Mouse (Mus musculus) megakaryocyte, adult 5-6 weeks (primary cell): ENCODE results near the gene Taf3. TPM values are rescaled to one million over a fixed set of nuclear protein-coding genes. Genes with fewer than 3 reads are reported as not detected.
A peak's percentile ranks its signal among the peaks of the same experiment; 100 is the strongest.

Source experiments
- ATAC-seq: 2 replicates; pipeline ENCODE4 v1.8.0; 2016; ENCODE audit warnings: mild to moderate bottlenecking, inconsistent platforms; ENCODE audit not compliant: poor library complexity, severe bottlenecking
- total RNA-seq, 2 experiments: library from RNA; stranded (forward) in 1 of 2; stranded (reverse) in 1 of 2; fragments of 153-499, 151-499 nt in 1 of 2; fragments of 221-1000, 200-1000 nt in 1 of 2; gene quantifications; 2 replicates each; pipeline versions ENCODE4 v1.2.3 to v1.2.4; 2015 to 2017

The Taf3 gene
- total RNA-seq, 2 experiments from 2014 or later, result 8.7 to 12.5 TPM

GRCm38 (mm10) chr2:10014951-10015635, 33.3 kb downstream of the Taf3 start:
- no peak for ATAC-seq

DNA sequence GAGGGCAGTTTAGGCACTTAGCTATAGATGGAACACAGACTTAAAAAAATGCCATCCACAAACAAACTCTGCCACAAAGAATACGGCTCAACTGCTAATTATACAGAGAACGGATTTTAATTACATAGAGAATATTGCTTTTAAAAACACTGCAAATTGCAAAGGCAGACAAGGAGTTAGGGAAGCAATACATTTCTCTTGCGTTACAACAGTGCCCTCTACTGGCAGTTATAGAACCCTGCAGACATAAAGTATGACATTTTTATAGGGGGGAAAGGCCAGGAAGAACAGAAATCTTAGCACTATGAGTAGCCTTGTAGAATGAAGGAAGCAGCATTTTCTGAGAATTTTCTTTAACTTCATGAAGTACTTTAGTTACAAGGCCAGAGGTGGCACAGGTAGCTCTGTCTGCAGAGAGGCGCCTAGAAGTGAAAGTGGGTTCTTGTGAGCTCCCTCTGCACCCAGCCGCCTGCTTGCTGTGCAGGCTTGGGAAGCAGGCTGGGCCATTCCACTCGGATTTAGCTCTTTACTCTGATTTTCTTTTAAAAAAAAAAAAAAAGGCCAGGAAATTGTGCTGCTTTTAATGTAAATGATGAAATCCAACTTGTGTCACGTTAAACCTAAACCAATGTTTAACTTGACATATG, 38.0 kb downstream of the Taf3 start:
- ATAC-seq, result peak; percentile 86

DNA sequence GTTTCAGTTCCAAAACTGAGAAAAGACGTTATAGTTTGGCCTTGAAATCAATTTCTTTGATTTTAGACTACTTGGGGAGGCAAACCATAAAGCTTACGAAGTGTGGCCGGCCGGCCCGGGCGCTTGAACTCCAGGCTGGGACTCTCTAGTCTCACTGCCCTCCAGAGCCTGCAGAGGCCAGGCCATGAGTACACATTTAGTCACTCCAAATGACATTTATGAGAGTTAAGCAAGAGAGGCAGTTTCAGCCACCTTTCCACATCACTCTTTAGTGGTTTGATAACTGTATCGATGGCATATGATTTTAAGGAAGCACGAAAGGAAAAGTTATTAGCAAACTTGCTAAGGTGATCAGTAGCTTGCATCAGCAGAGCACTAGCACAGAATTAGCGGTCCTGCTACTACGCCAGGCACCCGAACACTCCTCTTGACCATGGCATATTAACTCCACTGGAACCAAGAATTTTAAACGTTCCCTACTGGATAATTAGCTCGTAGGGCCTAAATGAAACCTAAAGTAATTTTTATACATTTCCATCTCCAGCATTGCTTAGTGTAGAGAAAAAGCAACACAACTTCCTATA, 38.6 kb downstream of the Taf3 start:
- ATAC-seq, result peak; percentile 25; the same call in 1 of the 2 replicates

DNA sequence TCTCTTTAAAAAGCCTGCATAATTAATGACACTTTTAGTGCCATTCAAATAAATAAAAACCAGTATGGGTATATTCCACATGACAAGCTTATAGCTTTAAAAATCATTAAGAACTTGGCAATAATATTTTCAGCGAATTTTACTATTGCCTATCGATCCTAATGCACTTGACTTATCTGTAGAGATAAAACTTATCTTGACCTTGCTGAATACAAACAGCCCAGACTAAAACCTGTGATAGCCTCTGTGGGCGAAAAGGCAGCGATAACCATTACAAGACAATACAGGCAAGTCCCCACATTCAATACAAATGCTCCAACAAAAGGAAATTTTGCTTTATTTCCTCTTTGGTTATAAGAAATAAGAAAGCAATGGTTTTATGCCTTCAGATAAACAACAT, 39.8 kb downstream of the Taf3 start:
- ATAC-seq, result no peak

GRCm38 (mm10) chr2:10004960-10005621, 43.3 kb downstream of the Taf3 start:
- peak; percentile 76 for ATAC-seq

- no peak for ATAC-seq
These were observed 45.0 kb downstream of the Taf3 start for GRCm38 (mm10) chr2:10003358-10003757.

DNA sequence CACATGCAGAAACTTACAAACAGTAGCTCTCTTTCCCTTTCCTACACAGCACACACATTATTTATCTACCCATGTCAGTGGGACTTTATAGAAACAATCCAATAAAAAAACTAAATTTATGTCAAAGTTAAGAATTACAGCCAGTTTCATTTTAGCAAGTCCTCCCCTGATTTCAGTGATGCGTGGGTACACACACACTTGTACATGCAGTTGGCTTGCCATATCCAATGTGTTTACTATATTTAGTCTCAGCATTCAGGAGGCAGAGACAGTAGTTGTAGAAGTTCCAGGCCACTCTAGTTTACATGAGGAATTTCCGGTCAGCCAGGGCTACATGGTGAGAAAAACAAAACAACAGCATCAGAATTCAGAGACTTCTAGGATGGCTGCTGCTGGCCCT, 46.8 kb downstream of the Taf3 start:
- no peak for ATAC-seq

DNA sequence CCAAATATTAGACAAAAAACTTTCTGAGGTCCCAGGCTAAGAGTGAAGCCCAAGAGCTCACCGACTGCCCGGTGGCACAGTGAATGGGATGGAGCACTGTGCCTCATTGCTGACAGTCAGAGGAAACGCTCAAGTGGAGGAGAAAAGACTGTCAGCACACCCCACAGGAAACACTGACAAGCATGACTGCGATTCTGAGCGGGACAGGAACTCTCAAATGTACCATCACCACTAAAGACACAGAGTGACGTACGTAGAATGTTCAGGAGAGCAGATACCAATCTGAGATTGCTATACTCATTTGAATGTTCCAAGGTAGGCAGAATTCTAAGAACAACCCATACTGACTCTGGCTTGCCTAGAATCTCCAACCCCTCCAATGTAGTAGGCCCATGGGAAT, 50.9 kb downstream of the Taf3 start:
- ATAC-seq, result no peak

GRCm38 (mm10) chr2:9996111-9996510, 52.3 kb downstream of the Taf3 start:
- ATAC-seq, result peak; percentile 49

DNA sequence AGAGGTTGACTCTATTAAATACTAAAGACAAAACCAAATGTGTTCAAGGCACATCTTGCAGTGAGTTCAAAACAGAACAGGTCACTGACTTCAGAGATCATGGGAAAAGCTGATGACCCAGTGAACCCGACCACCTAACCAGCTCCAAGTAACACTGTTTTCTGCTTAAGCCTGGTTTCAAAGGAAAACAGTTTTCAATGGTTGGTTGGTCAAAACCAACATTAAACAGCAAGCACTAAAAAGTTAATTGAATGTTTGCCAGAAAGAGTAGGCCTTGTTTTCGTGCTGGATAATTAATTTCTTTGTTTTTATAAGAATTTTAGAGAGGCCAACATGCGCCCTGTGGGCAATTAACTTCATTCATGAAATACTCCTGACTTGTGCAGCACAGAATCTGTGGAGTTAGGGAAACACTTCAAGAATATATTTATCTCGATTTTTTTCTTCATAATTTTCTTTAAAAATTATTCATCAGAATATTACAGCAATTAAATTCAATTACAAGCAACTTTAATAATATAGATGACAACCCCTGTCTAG, 57.6 kb downstream of the Taf3 start:
- ATAC-seq, result no peak

DNA sequence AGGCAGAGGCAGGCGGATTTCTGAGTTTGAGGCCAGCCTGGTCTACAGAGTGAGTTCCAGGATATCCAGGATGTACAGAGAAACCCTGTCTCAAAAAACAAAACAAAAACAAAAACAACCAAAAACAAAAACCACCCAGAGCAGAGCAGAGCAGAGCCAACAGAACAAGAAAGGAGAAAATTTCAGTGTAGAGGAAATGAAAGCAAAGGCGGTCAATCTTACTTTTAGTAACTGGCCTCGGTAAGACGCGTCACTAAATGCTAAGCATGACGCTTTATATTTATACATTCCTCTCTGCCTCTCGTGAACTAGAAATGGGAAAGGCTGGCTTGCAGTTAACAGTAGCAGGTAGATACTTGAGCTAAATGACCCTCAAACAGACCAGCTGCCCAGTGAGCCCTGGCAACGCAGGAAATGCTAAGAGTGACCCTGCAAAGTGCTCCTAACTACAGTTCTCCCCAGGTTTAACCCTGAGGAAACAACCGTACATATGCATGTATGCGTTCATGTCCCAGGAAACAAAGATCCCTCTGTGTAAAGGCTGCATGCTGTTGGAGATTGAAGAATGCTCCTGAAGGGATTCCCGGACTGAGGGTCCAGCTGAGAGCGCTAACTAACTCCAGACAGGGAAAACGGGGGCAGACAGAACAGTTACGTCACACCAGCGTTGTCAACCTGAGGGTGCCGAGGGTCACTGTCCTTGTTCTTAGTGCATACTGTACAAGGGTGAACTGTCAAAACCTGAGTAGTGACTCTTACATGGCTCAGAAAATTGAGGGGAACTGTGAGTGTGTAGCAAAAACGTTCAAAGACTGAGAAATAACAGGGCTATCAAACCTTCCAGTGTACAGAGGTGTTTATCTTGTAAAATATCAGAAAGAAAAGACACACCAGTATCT, 58.5 kb downstream of the Taf3 start:
- ATAC-seq, result peak; percentile 70

- no peak for ATAC-seq
These were observed 60.1 kb downstream of the Taf3 start for GRCm38 (mm10) chr2:9988290-9988689.

GRCm38 (mm10) chr2:9985979-9986447, 62.4 kb downstream of the Taf3 start:
- no peak for ATAC-seq

DNA sequence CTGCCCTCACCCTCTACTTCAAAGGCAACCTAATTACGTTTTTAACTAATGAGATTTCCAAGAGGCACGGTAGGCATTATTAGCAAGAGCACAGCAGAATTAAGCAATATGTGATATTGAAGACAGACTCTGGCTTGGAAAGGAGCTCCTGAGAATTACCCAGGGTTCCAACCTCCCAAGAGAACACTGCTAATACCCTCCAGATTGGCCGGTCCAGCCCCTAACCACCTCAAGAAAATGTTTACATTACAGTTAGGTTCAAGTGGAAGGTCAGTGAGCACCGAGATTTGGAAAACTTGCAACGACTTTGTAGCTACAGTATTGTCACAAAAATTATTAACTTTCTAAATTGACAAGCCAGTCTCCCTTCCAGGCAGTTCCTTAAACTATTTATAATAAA, 66.0 kb downstream of the Taf3 start:
- ATAC-seq, result no peak

DNA sequence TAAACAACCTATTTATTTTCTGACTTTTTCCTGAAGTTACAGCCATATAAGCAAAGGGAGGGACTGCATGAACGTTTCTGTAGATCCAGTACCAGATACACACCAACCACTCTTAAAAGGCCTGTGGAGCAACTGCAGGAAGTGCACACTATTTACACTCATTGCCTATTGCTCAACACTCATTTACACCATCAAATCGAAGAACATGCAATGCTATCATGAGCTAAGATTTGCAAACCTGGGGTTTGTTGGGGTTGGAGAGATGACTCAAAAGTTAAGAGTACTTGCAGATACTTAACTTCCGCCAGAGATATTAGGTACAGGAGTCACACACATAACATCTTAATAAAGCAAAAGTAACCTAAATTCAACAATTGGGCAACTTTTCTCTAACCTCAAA, 76.5 kb downstream of the Taf3 start:
- ATAC-seq, result peak; percentile 67

GRCm38 (mm10) chr2:9970579-9970978, 77.8 kb downstream of the Taf3 start:
- ATAC-seq, result no peak

- peak; percentile 55 for ATAC-seq
These were observed 78.2 kb downstream of the Taf3 start for GRCm38 (mm10) chr2:9970178-9970577.

DNA sequence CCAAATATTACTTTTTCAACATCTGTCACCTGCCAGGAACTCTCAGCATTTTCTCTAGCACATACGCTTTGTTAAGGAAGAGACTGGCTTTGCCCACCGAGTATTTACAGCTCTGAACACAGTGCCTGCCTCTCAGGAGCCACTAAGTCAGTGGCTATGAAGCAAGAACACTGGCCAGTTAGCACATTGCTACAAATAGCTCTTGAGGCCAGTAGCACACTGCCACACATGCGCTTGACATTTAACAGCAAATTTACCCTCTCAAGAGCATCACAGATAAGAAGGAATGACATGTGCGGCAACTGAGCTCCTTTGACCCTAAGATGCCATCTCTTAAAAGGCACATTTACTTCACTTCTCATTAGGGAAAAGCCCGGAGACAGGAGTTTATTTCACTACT, 78.7 kb downstream of the Taf3 start:
- ATAC-seq, result no peak

- no peak for ATAC-seq
These were observed 81.8 kb downstream of the Taf3 start for GRCm38 (mm10) chr2:9966634-9967033.

GRCm38 (mm10) chr2:9965608-9966007, 82.8 kb downstream of the Taf3 start:
- peak; percentile 87 for ATAC-seq
